Mouse (Mus musculus): ENCODE measurements around the gene Olfr142.
"Not testable (repeated sequence)": the region's sequence is repeated elsewhere in the genome, so short reads cannot be mapped to it uniquely, and the experiment has no call there.

Gene Olfr142

GRCm38 (mm10) chr2:90257492-90257891 is at the start of gene Olfr142:
Gene Olfr142 (minus strand): TSS chr2:90257592.
- DNase-seq = no peak

- no peak for DNase-seq
Measured at GRCm38 (mm10) chr2:90292741-90293140, 35.3 kb upstream of the Olfr142 start, which contains the start of gene Olfr1272. Gene Olfr1272 (minus strand): TSS chr2:90292841.

GRCm38 (mm10) chr2:90270932-90271331 is 13.5 kb upstream of the Olfr142 start, which contains the start of gene Olfr1271:
Gene Olfr1271 (minus strand): TSS chr2:90271032.
- DNase-seq = no peak

GRCm38 (mm10) chr2:90224393-90224792 is 33.0 kb downstream of the Olfr142 start, which contains the start of gene Olfr1506:
Gene Olfr1506 (minus strand): TSS chr2:90224493.
- DNase-seq = not testable (repeated sequence)

Measured in retina, postnatal 1 day (tissue).